Mouse (Mus musculus) MN1 (cell line): ENCODE results near the gene Sec11a.
A peak's percentile ranks its signal among the peaks of the same experiment; 100 is the strongest.
"Not testable (repeated sequence)": the region's sequence is repeated elsewhere in the genome, so short reads cannot be mapped to it uniquely, and the experiment has no call there.

Source experiments
- DNase-seq: peaks from one replicate; pipeline ENCODE4 v3.0.0-alpha.2; 2016; ENCODE audit warnings: low spot score

Sec11a gene

GRCm38 (mm10) chr7:80956891-80957290, 9.3 kb upstream of the Sec11a start:
- no peak for DNase-seq

- no peak for DNase-seq
These were observed 6.7 kb upstream of the Sec11a start for GRCm38 (mm10) chr7:80954251-80954650.

- DNase-seq, result no peak
These were observed 4.6 kb upstream of the Sec11a start for GRCm38 (mm10) chr7:80952140-80952539.

GRCm38 (mm10) chr7:80951461-80951860, 3.9 kb upstream of the Sec11a start:
- no peak for DNase-seq

DNA sequence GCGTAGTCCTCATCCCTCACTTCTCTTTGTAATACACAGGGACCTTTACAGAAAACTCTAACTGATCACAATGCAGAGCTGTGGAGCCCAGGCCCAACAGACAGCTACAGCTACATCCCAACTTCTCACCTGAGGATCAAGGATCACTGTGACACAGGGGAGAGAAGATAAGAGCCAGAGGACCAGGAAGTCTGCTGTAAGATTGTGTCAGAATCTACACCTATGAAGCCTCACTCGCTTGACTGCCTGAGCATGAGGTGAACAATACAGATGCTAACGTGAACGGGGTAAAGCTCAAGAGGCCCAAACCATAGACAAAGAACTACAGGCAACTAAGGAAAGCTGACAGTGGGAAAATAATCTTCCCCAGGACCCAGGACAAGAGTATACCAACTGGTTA, 7.8 kb downstream of the Sec11a start:
- DNase-seq, result no peak

DNA sequence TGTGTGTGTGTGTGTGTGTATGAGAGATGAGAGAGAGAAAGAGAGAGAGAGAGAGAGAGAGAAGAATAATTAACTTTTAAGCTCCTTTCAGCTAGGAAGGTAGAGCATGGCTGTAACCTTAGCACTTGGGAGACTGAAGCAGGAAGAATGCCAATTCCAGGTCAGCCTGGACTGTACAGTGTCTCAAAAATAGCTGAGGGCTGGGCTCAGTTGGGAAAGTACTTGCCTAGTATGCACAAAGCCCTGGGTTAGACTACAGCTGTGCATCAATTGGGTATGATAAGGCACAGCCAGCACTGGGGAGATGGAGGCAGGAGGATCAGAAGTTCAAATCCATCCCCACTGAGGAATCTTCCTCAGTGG, 10.3 kb downstream of the Sec11a start:
- not testable (repeated sequence) for DNase-seq

- DNase-seq, result not testable (repeated sequence)
These were observed 10.8 kb downstream of the Sec11a start for GRCm38 (mm10) chr7:80936617-80937303.

DNA sequence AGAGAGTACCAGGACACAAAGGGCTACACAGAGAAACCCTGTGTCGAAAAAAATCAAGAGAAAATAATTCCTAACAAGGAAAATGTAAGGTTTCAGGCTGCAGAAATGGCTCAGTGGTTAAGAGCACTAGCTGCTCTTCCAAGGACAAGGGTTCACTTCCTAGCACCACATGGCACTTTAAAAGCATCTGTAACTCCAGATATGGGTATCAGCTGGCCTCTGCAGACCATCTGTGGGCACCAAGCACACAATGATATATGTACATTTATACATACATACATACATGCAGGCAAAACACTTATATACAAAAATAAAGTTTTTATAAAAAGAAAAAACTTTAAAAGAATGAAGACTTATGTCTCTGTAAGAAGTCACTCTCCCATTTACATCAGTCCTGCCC, 11.7 kb downstream of the Sec11a start:
- DNase-seq, result no peak

- DNase-seq, result no peak
These were observed 14.8 kb downstream of the Sec11a start for GRCm38 (mm10) chr7:80932777-80933176.

DNA sequence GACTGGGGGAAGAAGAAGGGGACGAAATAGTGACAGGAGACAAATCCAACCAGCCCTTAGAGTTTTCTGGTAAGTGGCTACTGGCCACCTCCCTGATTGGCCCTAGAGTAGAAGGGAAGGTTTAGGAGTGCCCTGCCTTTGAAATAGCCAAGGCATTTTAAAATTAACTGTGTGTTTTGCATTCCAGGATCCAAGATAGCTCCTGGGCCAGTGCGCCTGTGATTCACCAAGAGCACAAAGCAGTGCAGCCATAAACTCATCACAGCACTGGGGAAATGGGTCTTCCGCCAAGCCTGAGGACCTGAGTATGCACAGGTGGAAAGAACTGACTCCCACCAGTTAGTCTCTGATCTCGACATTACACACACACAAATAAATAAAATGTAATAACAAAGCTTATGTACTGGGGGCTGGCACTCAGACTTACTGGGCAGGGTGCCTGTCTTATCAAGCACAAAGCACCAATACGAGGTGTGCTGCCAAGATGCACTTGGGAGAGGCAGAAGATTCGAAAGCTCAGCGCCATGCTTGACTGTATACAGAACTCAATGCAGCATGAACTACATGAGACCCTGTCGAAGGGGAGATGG, 15.9 kb downstream of the Sec11a start:
- DNase-seq, result no peak

GRCm38 (mm10) chr7:80923165-80923564, 24.4 kb downstream of the Sec11a start:
- no peak for DNase-seq

GRCm38 (mm10) chr7:80919647-80920008, 28.0 kb downstream of the Sec11a start:
- no peak for DNase-seq

DNA sequence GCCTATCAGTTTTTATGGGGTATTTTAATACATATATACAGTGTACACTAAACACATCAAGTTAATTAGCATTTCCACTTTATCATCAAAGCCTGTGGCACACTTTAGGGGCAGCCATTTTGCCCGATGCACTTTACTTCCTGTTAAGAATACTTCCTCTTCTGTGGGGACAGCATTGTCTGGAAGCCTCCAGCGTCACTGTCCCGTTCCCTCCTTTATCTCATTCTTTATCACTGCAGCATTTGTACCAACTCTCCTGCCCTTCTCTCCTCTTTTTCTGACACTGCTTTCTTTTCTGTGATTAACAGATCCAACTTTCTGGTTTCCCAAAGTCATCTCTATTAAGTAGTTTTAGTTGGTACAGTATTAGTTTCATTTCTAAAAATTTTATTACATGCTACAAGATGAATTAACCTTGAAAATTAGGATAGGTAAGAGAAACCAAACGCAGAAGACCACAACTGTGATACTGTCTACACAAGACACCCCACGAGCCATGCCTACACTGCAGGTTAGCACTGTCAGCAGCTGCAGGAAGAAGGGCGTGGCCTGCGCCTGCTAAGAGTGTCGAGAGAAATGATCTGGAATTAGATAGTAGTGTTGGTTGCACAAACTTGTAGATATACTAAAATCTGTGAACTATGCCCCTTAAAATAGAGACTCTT, 28.5 kb downstream of the Sec11a start:
- no peak for DNase-seq

GRCm38 (mm10) chr7:80917916-80918465, 29.6 kb downstream of the Sec11a start:
- no peak for DNase-seq

DNA sequence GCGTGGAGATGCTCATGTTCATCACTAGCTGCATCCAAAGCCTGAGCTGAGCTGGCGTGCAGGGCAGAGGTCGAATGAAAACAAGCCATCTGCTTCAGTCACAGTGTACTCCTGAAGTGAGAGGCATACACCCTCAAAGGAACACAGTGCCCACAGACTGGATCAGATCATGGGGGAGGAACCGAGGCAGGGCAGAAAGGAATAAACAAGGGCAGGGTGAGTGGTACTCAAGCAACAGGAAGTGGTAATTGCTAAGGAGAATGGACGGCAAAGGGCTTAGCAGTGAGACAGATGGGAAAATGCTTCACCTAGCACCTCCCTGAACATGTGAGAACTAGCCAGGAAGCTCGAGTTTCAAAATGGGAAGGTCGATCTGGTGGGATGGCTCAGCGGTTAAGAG, 35.1 kb downstream of the Sec11a start:
- no peak for DNase-seq

DNA sequence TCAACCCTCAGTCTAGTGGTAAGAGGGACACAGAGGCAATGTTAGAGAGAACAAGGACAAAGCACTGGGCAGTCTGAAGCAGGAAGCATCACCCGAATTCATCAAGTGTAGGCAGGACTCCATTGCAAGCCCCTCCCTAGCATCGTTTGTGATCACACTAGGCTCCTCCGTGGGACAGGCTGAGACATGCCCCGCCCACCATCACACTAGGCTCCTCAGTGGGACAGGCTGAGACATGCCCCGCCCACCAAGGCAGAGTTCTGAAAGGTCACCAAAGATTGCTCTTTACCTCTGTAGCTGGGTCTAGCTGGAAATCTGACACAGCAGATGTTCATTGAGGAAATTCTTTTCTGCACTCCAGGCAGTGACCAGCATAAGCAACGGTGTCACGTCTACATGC, 36.5 kb downstream of the Sec11a start:
- no peak for DNase-seq

DNA sequence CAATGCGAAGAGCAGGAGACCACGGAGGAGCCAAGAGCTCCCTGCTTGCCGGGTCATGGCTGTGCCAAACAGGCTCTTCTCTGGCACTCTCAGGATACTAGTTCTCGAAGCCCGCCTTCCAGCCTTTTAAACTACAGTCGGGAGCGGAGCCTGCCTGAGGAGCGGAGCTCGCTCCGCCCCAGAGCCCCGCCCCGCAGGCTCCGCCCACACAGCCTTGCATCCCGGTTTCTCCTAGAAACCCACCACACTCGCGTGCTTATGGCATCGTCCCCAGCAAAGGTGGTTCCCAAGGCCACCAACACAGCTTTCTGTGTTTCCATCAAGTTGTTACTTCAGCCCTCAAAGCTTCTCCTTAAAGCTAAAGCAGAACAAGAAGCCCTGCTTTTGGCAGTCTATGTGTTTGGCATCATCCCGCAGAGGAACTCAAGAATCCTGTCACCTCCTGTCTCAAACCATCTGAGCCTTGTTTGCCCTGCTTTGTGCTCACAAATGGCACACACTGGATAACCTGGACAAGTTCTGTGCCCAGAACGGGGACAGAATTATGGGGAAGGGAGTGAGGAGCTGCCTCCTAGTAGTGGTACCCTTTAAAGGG, 42.6 kb downstream of the Sec11a start, which contains the start of gene Nmb:
Gene Nmb, minus strand, starts transcription at position 156 of the 595 bp plus-strand sequence.
- no peak for DNase-seq

DNA sequence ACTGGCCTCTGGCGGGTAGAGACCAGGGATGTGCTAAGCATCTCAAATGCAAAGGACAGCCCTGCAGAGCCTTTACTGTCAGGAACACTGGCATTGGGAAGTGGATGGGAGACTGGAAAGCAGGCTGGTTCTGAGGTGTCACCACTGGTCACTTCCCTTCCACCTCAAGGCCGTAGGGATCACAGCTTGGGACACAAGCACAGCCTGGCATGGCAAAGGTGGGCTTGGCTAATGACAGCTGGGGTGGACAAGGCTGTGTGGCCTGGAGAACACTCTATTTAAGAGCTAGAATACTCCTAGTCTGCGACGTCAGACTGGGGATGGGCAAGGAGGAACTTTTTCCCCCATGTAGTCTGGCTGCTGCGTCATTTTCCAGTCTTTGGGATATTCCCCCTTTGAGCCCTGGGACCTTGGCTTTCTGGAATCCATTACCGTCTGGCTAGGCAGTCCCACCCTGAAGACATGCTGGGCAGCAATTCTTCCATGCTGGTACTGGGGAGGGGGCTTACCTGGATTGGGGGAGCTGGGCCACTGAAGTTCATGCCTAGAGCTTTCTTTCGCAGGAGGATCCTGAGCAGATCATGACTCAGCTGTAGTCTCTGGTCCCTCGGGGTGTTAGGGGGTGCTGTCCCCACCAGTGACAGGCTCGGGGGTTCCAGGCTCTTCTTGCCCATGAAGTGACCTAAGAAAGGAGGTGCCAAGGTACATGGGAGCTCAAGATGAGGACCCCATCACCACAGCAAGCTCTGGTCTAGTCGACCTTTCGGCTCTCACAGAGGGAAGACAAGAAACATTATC, 43.8 kb downstream of the Sec11a start:
- DNase-seq, result no peak

DNA sequence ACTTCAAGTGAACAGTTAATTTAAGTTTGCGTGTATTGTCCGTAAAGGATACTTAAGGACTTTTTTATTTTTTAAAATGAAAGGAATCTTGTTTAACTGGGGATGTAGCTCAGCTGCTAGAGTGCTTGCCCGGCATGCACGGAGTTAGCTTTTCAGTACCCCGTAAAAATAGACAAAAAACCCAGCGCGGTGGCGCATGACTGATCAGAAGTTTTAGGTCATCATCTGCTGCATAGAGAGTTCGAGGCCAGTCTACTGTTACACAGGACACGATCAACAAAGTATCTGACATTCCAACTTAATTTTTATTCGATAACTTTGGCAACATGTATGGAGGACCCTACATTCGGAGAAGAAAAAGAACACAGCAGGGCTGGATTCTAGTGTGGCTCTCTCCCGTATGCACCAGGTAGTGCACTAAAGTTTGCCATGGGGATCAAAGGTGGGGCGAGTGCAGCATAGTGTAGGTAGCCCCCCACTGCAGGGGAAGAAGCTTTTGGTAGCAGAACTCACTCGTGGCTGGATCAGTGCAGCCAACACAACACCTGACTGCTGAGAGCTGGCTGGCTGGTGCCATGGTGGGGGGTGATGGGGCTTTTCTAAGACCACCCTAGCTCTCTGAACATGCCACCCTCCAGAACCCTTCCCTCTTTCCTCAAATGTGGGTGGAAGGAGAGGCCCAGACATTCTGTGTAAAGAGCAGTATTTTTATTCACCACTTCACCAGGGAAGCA, 45.9 kb downstream of the Sec11a start:
- no peak for DNase-seq

- DNase-seq, result peak; percentile 95
These were observed 46.6 kb downstream of the Sec11a start, which contains the start of gene Wdr73 for GRCm38 (mm10) chr7:80900944-80901501. Gene Wdr73, minus strand, starts transcription at chr7:80901269.

- DNase-seq, result no peak
These were observed 49.9 kb downstream of the Sec11a start for GRCm38 (mm10) chr7:80897721-80898120.
